ENCODE assay signal across 20 mouse cellular contexts in the genomic region with DNA sequence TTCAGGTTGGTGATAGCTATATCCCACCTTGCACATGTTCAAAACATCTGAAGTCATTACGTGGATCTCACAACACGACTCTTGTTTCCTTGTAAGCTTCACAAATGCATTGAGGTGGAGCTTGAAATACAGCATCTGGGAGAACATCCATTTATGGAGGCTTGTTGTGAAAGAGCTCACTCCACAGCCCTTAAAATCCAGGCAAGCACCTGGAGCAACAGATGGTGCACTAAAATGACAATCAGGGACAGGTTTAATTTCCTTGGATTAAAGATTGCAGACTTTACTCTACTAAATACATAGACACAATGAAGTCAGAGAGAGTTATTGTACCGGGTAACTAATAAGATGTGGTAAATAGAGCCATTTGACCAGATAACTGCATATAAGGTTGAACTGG.
DNase-seq lines count a peak whose midpoint lies in the region; ATAC-seq and TF ChIP-seq lines count a peak whose summit lies in the region.
"Had no signal": no experiment of that assay in that cellular context is flagged by ENCODE, and none has a peak within 500 bp of the region (broad histone marks: within the 10 kb centered on the region; RNA-seq: fewer than 3 reads in every experiment).

No protein-coding gene starts in this region.

- TF ChIP-seq POLR2A in cerebellum, adult 2 months (IDR thresholded peaks at IDR 0.05; ENCODE audit: borderline replicate concordance, insufficient read depth, low read length), result no peak

- ATAC-seq in cerebellum, adult (ENCODE audit: insufficient number of reproducible peaks, low FRiP score, low TSS enrichment), result peak; percentile 65
- ATAC-seq: CD4-positive, CD25-positive, alpha-beta regulatory T cell, adult 4 months; forebrain, embryonic 15.5 days; intestine, embryonic 15.5 days had no signal

- H3K27ac ChIP-seq in cerebellum, adult 2 months (ENCODE audit: insufficient read depth, low read length), result no peak overlapping the region
- H3K27ac ChIP-seq: embryonic facial prominence, embryonic 12.5 days; forebrain, embryonic 15.5 days; heart, embryonic 10.5 days; hindbrain, embryonic 13.5 days; intestine, embryonic 15.5 days had no signal

- no peak overlapping the region for H3K4me3 ChIP-seq in cerebellum, adult 2 months (replicated peaks; ENCODE audit: insufficient read depth, low read depth, low read length)
- H3K4me3 ChIP-seq: embryonic facial prominence, embryonic 12.5 days; forebrain, embryonic 15.5 days; heart, embryonic 10.5 days; hindbrain, embryonic 13.5 days; intestine, embryonic 15.5 days had no signal

- 59% methylated on average over 3 of the region's 3 CpGs for WGBS in cerebellum, adult 2 months

- H3K27me3 ChIP-seq in cerebellum, adult 2 months (ENCODE audit: control insufficient read depth, insufficient read depth, low read length), result no peaks in the 10 kb centered on the region
- H3K27me3 ChIP-seq: embryonic facial prominence, embryonic 12.5 days; forebrain, embryonic 15.5 days; hindbrain, embryonic 13.5 days; intestine, embryonic 15.5 days had no signal

- DNase-seq in cerebellum, postnatal 4 days (ENCODE audit: low spot score in 2 of 2), result no peak
- peak; percentile 9 for DNase-seq in layer of hippocampus, adult 11-12 months (ENCODE audit: low spot score)
- DNase-seq in layer of hippocampus, adult 18-20 months (ENCODE audit: low spot score in 2 of 2), result no peak
- DNase-seq in cerebellum, adult 2 months, result peak; percentile 21 to 54
- DNase-seq in cerebellum, postnatal 36 days, result peak; percentile 9 to 11
- no peak for DNase-seq in adrenal gland, postnatal 36 days
- no peak for DNase-seq in thymus, postnatal 14 days
- DNase-seq: adrenal gland, adult 8-10 months; B cell, adult 2 months; gastrocnemius, postnatal 10 days; heart, adult 18-20 months; heart, postnatal 10 days; heart, postnatal 4 days had no signal

- 0 out of 2 replicates have a peak, but pooled peaks cover 2% of the 10 kb centered on the region for H3K4me1 ChIP-seq in cerebellum, adult 2 months (ENCODE audit: control insufficient read depth, insufficient read depth, low read length)
- H3K4me1 ChIP-seq: embryonic facial prominence, embryonic 12.5 days; forebrain, embryonic 15.5 days; heart, embryonic 10.5 days; intestine, embryonic 15.5 days had no signal

- no peak for TF ChIP-seq CTCF in cerebellum, adult 2 months (IDR thresholded peaks at IDR 0.05; ENCODE audit: borderline replicate concordance, insufficient read depth, low read depth, low read length)

Comparison
In these comparisons a context has a peak if more than half of its experiments do, and no peak if none do; other contexts are left out.
1. DNase-seq: peak in layer of hippocampus, adult 11-12 months (single experiment), cerebellum, adult 2 months (2 of 2) and cerebellum, postnatal 36 days (2 of 2); none in cerebellum, postnatal 4 days (0 of 2), layer of hippocampus, adult 18-20 months (0 of 2), adrenal gland, postnatal 36 days (0 of 2) and thymus, postnatal 14 days (single experiment).